8 mouse cellular contexts compared by ENCODE assay signal in the genomic region with DNA sequence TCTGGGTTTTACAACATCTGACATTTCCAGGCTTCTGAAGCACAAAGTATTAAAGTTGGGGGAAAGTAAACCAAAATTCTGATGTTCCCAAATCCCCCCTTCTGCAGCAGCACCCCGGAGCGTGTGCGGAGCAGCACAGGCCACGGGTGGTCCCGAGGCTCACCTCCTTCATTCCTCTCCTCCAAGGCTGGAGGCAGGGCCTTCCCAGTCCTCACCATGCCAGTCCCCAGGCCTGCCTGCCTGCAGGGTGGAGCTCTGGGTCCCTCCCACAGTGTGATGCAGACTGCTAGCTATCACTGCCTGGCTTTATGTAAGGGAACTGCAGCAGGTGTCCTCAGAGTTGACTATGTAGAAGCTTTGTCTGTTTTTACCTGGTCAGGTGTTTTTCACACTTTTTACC.
DNase-seq lines count a peak whose midpoint lies in the region; ATAC-seq and TF ChIP-seq lines count a peak whose summit lies in the region.
"Not testable (repeated sequence)": the region's sequence is repeated elsewhere in the genome, so short reads cannot be mapped to it uniquely, and the experiment has no call there.

No protein-coding gene starts in this region.

- H3K9me3 ChIP-seq in G1E (replicated peaks); forebrain, embryonic 10.5 days: not testable (repeated sequence)

- intact Hi-C loops in gastrocnemius, postnatal 14 days (cut with DNase I; ENCODE audit: low total_unique reads), result not testable (repeated sequence)

- WGBS in forebrain, embryonic 10.5 days, result 70% methylated on average over 5 of the region's 5 CpGs

- DNase-seq in G1E (ENCODE audit: low spot score), result not testable (repeated sequence)
- DNase-seq in adrenal gland, postnatal 10 days, result peak; percentile 0
- peak; percentile 1 for DNase-seq in forebrain, embryonic 10.5 days (ENCODE audit: extremely low spot score, low spot score)
- DNase-seq in gastrocnemius, postnatal 14 days, result peak; percentile 2
- peak; percentile 1 for DNase-seq in kidney, postnatal 10 days
- DNase-seq in ovary, postnatal 36 days (ENCODE audit: low spot score), result peak; percentile 2
- DNase-seq in testis, postnatal 10 days (ENCODE audit: low spot score), result peak; percentile 38
- DNase-seq in urinary bladder, postnatal 4 days (ENCODE audit: low spot score in 2 of 2), result peak; percentile 19 to 57

- H3K27me3 ChIP-seq in G1E (ENCODE audit: insufficient read depth, low read length); forebrain, embryonic 10.5 days (ENCODE audit: poor library complexity, severe bottlenecking): not testable (repeated sequence)

- 0 out of 2 replicates have a peak, but pooled peaks have one; percentile 8 for ATAC-seq in G1E (ENCODE audit: extremely low read depth, insufficient number of reproducible peaks, low FRiP score, poor library complexity, severe bottlenecking)

- not testable (repeated sequence) for H3K4me1 ChIP-seq in G1E (ENCODE audit: insufficient read depth, low read depth, low read length); forebrain, embryonic 10.5 days

- not testable (repeated sequence) for H3K4me3 ChIP-seq in G1E (ENCODE audit: low read depth, low read length); forebrain, embryonic 10.5 days

- TF ChIP-seq CTCF in G1E (IDR thresholded peaks at IDR 0.05; ENCODE audit: low read depth, low read length), result not testable (repeated sequence)

- not testable (repeated sequence) for H3K27ac ChIP-seq in forebrain, embryonic 10.5 days

- H3K36me3 ChIP-seq in G1E (replicated peaks); forebrain, embryonic 10.5 days (replicated peaks): not testable (repeated sequence)
